In the genomic region with DNA sequence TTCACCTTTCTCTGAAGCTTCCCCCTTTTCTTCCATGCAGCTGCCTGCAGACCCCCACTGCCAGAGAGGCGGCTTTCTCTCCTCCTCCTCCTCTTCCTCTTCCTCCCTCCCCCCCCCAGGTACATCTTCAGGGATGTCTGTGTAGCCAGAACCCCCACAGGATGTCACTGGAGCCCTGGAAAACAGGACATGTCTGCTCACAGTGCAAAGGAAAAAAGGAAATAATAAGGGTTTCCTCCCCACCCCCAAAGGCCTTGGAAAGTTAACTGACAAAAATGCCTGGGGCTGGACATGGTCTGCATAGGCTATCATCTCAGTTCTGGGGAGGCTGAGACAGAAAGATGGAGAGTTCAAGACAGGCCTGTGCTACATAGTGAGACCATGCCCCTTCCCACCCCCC, we compare ENCODE assay signal across 23 mouse cellular contexts. TPM values are rescaled to one million over a fixed set of nuclear protein-coding genes. Genes with fewer than 3 reads are reported as not detected.
DNase-seq lines count a peak whose midpoint lies in the region; ATAC-seq and TF ChIP-seq lines count a peak whose summit lies in the region.
"Had no signal": no experiment of that assay in that cellular context is flagged by ENCODE, and none has a peak within 500 bp of the region (broad histone marks: within the 10 kb centered on the region; RNA-seq: fewer than 3 reads in every experiment).

No protein-coding gene starts in this region.

- H3K4me3 ChIP-seq in gastrocnemius, adult 2 months, result no peak overlapping the region
- H3K4me3 ChIP-seq in layer of hippocampus, adult 2 months, result no peak overlapping the region
- H3K4me3 ChIP-seq: embryonic facial prominence, embryonic 13.5 days; embryonic facial prominence, embryonic 15.5 days; erythroblast, embryonic 14.5 days; forebrain, embryonic 10.5 days; forebrain, embryonic 12.5 days had no signal

- peak overlapping the region; percentile 95 for H3K27ac ChIP-seq in gastrocnemius, adult 2 months
- peak overlapping the region; percentile 48; the same call in 1 of the 2 replicates for H3K27ac ChIP-seq in layer of hippocampus, adult 2 months
- H3K27ac ChIP-seq: embryonic facial prominence, embryonic 13.5 days; embryonic facial prominence, embryonic 15.5 days; forebrain, embryonic 10.5 days; forebrain, embryonic 12.5 days had no signal

- no peak for TF ChIP-seq CTCF in gastrocnemius, adult 2 months (IDR thresholded peaks at IDR 0.05)
- TF ChIP-seq CTCF in layer of hippocampus, adult 2 months (conservative IDR thresholded peaks at IDR 0.05), result no peak

- peak; percentile 36 to 62 for DNase-seq in cerebellum, adult 18-20 months
- DNase-seq in cerebellum, postnatal 10 days, result peak; percentile 54 to 55
- DNase-seq in cerebellum, adult 11 months, result no peak
- no peak for DNase-seq in gastrocnemius, adult 2 months
- no peak for DNase-seq in gastrocnemius, postnatal 10 days
- no peak for DNase-seq in layer of hippocampus, adult 2 months (ENCODE audit: low spot score in 2 of 2)
- DNase-seq in layer of hippocampus, postnatal 14 days (ENCODE audit: low spot score in 2 of 2), result no peak
- DNase-seq: adrenal gland, adult 2 months; adrenal gland, postnatal 10 days; adrenal gland, postnatal 25 days; cerebellum, adult 8-10 months; embryo, embryonic 11 days had no signal

- intact Hi-C loops in gastrocnemius, adult 2 months (cut with DNase I), result no loop called here

- no peak for ATAC-seq in cerebellum, adult (ENCODE audit: insufficient number of reproducible peaks, low FRiP score, low TSS enrichment)
- ATAC-seq: forebrain, embryonic 14.5 days; forebrain, embryonic 16.5 days had no signal

RNA-seq across cellular contexts. Expression of a gene that starts 4.6 kb away (rescaled TPM):
- total RNA-seq in gastrocnemius, adult 2 months (2021), result 1 to 10 TPM; 1.2 to 1.4 TPM
- total RNA-seq in gastrocnemius, postnatal 10 days (2021), result 1 to 10 TPM; 2.9 TPM
- 1 to 10 TPM in 1 of 2 experiments, not detected in 1; 1.7 TPM for total RNA-seq in layer of hippocampus, adult 2 months (2021)
- total RNA-seq in layer of hippocampus, postnatal 14 days (2021), result under 1 TPM; 0.55 to 0.72 TPM
- total RNA-seq: common myeloid progenitor, adult 5-6 weeks; MEL had no signal

RNA-seq across cellular contexts. Expression of a gene that starts 22.0 kb away (rescaled TPM):
- total RNA-seq in gastrocnemius, adult 2 months (2021), result 1 to 10 TPM; 2.4 to 3.3 TPM
- 1 to 10 TPM; 8.4 to 9.9 TPM for total RNA-seq in gastrocnemius, postnatal 10 days (2021)
- total RNA-seq in layer of hippocampus, adult 2 months (2021), result 10 to 100 TPM; 37.9 to 41.9 TPM
- total RNA-seq in layer of hippocampus, postnatal 14 days (2021), result 10 to 100 TPM; 21.8 to 23.3 TPM
- total RNA-seq: common myeloid progenitor, adult 5-6 weeks; MEL had no signal

RNA-seq across cellular contexts. Expression of a gene that starts 24.1 kb away (rescaled TPM):
- total RNA-seq in gastrocnemius, adult 2 months (2021), result 1,000 to 10,000 TPM in 1 of 2 experiments, 100 to 1,000 TPM in 1; 944 to 1,010 TPM
- total RNA-seq in gastrocnemius, postnatal 10 days (2021), result 1,000 to 10,000 TPM; 1,112 to 1,150 TPM
- 100 to 1,000 TPM in 1 of 2 experiments, 10 to 100 TPM in 1; 90.9 to 114 TPM for total RNA-seq in layer of hippocampus, adult 2 months (2021)
- 100 to 1,000 TPM in 1 of 2 experiments, 10 to 100 TPM in 1; 62.6 to 118 TPM for total RNA-seq in layer of hippocampus, postnatal 14 days (2021)
- total RNA-seq: ES-E14, MEL had no signal

RNA-seq across cellular contexts. Expression of a gene that starts 29.8 kb away (rescaled TPM):
- 1 to 10 TPM; 1.4 to 1.6 TPM for total RNA-seq in gastrocnemius, adult 2 months (2021)
- total RNA-seq in gastrocnemius, postnatal 10 days (2021), result 1 to 10 TPM; 2.4 to 2.6 TPM
- total RNA-seq in layer of hippocampus, adult 2 months (2021), result 100 to 1,000 TPM; 117 to 121 TPM
- 100 to 1,000 TPM; 333 to 341 TPM for total RNA-seq in layer of hippocampus, postnatal 14 days (2021)
- total RNA-seq: common myeloid progenitor, adult 5-6 weeks; ES-E14; MEL had no signal

RNA-seq across cellular contexts. Expression of a gene that starts 34.0 kb away (rescaled TPM):
- total RNA-seq in gastrocnemius, adult 2 months (2021), result 10 to 100 TPM; 14.0 to 15.9 TPM
- 1 to 10 TPM; 6.8 to 7.8 TPM for total RNA-seq in gastrocnemius, postnatal 10 days (2021)
- 1 to 10 TPM; 2.9 to 7.1 TPM for total RNA-seq in layer of hippocampus, adult 2 months (2021)
- total RNA-seq in layer of hippocampus, postnatal 14 days (2021), result 1 to 10 TPM; 2.8 to 3.1 TPM

Comparison
In these comparisons a context has a peak if more than half of its experiments do, and no peak if none do; other contexts are left out.
1. DNase-seq: peak in cerebellum, adult 18-20 months (2 of 2) and cerebellum, postnatal 10 days (2 of 2); none in cerebellum, adult 11 months (single experiment), gastrocnemius, adult 2 months (single experiment), gastrocnemius, postnatal 10 days (single experiment), layer of hippocampus, adult 2 months (0 of 2) and layer of hippocampus, postnatal 14 days (0 of 2).
2. RNA of a gene that starts 24.1 kb away (total RNA-seq): 1,112 to 1,150 TPM in gastrocnemius, postnatal 10 days and 944 to 1,010 TPM in gastrocnemius, adult 2 months; 62.6 to 118 TPM in layer of hippocampus, postnatal 14 days and 90.9 to 114 TPM in layer of hippocampus, adult 2 months; every median in the first group is over 4 times any median in the second.